Mouse (Mus musculus) adrenal gland, postnatal 36 days (tissue): ENCODE measurements around the gene Stx1b. TPM values are rescaled to one million over a fixed set of nuclear protein-coding genes. Genes with fewer than 3 reads are reported as not detected.
A peak's percentile ranks its signal among the peaks of the same experiment; 100 is the strongest.

ENCODE experiments used
- DNase-seq, 2 experiments: peaks; one replicate each; pipeline ENCODE4 v3.0.0; 2021; ENCODE audit warnings: mixed read lengths in 1 of 2
- total RNA-seq, 2 experiments: library from RNA; stranded (reverse); gene quantifications; 2 replicates each; pipeline ENCODE4 v1.2.3; 2021

Stx1b gene
- total RNA-seq, 2 experiments from 2014 or later, result 4.4 to 4.5 TPM

- DNase-seq, result no peak
Observed at GRCm38 (mm10) chr7:127817776-127818175, 6.6 kb downstream of the Stx1b start.

GRCm38 (mm10) chr7:127817053-127817452 is 7.3 kb downstream of the Stx1b start:
- no peak for DNase-seq

GRCm38 (mm10) chr7:127815954-127816821 is 8.2 kb downstream of the Stx1b start:
- DNase-seq, result peak; percentile 45 to 59

- DNase-seq, result no peak
Observed at GRCm38 (mm10) chr7:127815116-127815665, 9.2 kb downstream of the Stx1b start.

- peak; percentile 77 for DNase-seq
Observed at GRCm38 (mm10) chr7:127814241-127814921, 10.0 kb downstream of the Stx1b start.

GRCm38 (mm10) chr7:127813821-127814220 is 10.5 kb downstream of the Stx1b start:
- DNase-seq, result peak; percentile 37 to 43

GRCm38 (mm10) chr7:127812292-127812691 is 12.1 kb downstream of the Stx1b start:
- DNase-seq, result peak; percentile 72 to 75

- DNase-seq, result no peak
Observed at GRCm38 (mm10) chr7:127811240-127811639, 13.1 kb downstream of the Stx1b start.

GRCm38 (mm10) chr7:127810650-127811049 is 13.7 kb downstream of the Stx1b start:
- no peak for DNase-seq

GRCm38 (mm10) chr7:127809846-127810245 is 14.5 kb downstream of the Stx1b start:
- DNase-seq, result no peak

GRCm38 (mm10) chr7:127808821-127809220 is 15.5 kb downstream of the Stx1b start:
- DNase-seq, result no peak

GRCm38 (mm10) chr7:127802313-127802712 is 22.0 kb downstream of the Stx1b start:
- DNase-seq, result no peak

GRCm38 (mm10) chr7:127801010-127801621 is 23.2 kb downstream of the Stx1b start:
- peak; percentile 32 to 34 for DNase-seq

GRCm38 (mm10) chr7:127800435-127801009 is 23.8 kb downstream of the Stx1b start, which contains the start of gene Hsd3b7:
TSS of gene Hsd3b7 (plus strand) at chr7:127800604.
- peak; percentile 96 to 98 for DNase-seq

- no peak for DNase-seq
Observed at GRCm38 (mm10) chr7:127799738-127800137, 24.6 kb downstream of the Stx1b start.

GRCm38 (mm10) chr7:127799211-127799610 is 25.1 kb downstream of the Stx1b start:
- no peak for DNase-seq

- DNase-seq, result no peak
Observed at GRCm38 (mm10) chr7:127798591-127798990, 25.8 kb downstream of the Stx1b start.

- no peak for DNase-seq
Observed at GRCm38 (mm10) chr7:127797076-127797845, 27.1 kb downstream of the Stx1b start.

- DNase-seq, result no peak
Observed at GRCm38 (mm10) chr7:127785308-127785707, 39.0 kb downstream of the Stx1b start, which contains the start of gene Gm49388. TSS of gene Gm49388 (plus strand) at chr7:127785608.

GRCm38 (mm10) chr7:127778350-127778749 is 46.0 kb downstream of the Stx1b start:
- no peak for DNase-seq
